Mouse (Mus musculus) small intestine, adult 2 months (tissue): ENCODE results near the gene Daam1. TPM values are rescaled to one million over a fixed set of nuclear protein-coding genes. Genes with fewer than 3 reads are reported as not detected.

Experiments used
- H3K27ac ChIP-seq: fragments of 200-500 bp; 2 replicates; pipeline ENCODE4 v1.5.1; 2012; ENCODE audit warnings: low read depth, low read length, control low read depth, inconsistent platforms; ENCODE audit not compliant: insufficient read depth
- H3K27me3 ChIP-seq: fragments of 200-500 bp; 2 replicates; pipeline ENCODE4 v1.6.1; 2012; ENCODE audit warnings: mild to moderate bottlenecking, moderate library complexity, low read length, inconsistent platforms; ENCODE audit not compliant: control insufficient read depth, insufficient read depth
- H3K36me3 ChIP-seq: fragments of 200-500 bp; 2 replicates; pipeline ENCODE4 v1.6.1; 2012; ENCODE audit warnings: mild to moderate bottlenecking, low read length, control low read depth, inconsistent platforms; ENCODE audit not compliant: control insufficient read depth, insufficient read depth
- H3K4me1 ChIP-seq: fragments of 200-500 bp; 2 replicates; pipeline ENCODE4 v1.6.1; 2012; ENCODE audit warnings: low read length, inconsistent platforms, mixed read lengths; ENCODE audit not compliant: control insufficient read depth, insufficient read depth, insufficient read length
- H3K4me3 ChIP-seq: fragments of 200-500 bp; 2 replicates; pipeline ENCODE4 v1.5.1; 2012; ENCODE audit warnings: low read depth, mild to moderate bottlenecking, control low read depth, inconsistent platforms, low read length, moderate library complexity
- CTCF ChIP-seq: fragments of 200-500 bp; IDR thresholded peaks from 2 replicates; pipeline ENCODE4 v1.5.1; 2012; ENCODE audit warnings: low read depth, mild to moderate bottlenecking, control low read depth, inconsistent platforms, low read length, moderate library complexity, mixed read lengths; ENCODE audit not compliant: insufficient replicate concordance, insufficient read length; ENCODE audit errors: extremely low read depth
- POLR2A ChIP-seq: fragments of 200-500 bp; IDR thresholded peaks from 2 replicates; pipeline ENCODE4 v1.6.1; 2012; ENCODE audit warnings: low read depth, mild to moderate bottlenecking, control low read depth, inconsistent platforms, low read length, moderate library complexity
- WGBS: fragments of 180-500 bp; shearing (Covaris S2); methylation state at CpG from one replicate; pipeline ENCODE4 v1.1.7; 2018; 5-methylcytosine and 5-hydroxymethylcytosine counted together
- polyA plus RNA-seq: library from polyadenylated mRNA; depleted of rRNA; stranded (reverse); fragments of >200 nt; gene quantifications from 2 replicates; pipeline ENCODE4 v1.2.3, GENCODE M21; 2012

Gene Daam1
- polyA plus RNA-seq, 1 experiment: 2.4 TPM

GRCm38 (mm10) chr12:71969941-71970629 lies 139.2 kb downstream of the Daam1 start:
- Histone ChIP-seq H3K4me3 (no peak overlapping the region), H3K27ac (no peak overlapping the region), H3K36me3 (peaks cover 9% of the 10 kb centered on the region), H3K4me1 (no peaks in the 10 kb centered on the region), H3K27me3 (no peaks in the 10 kb centered on the region)
- no peak for TF ChIP-seq POLR2A
- TF ChIP-seq CTCF: no peak
- 80% methylated on average over 12 of the region's 12 CpGs for WGBS

- TF ChIP-seq POLR2A (no peak), CTCF (no peak)
- Histone ChIP-seq H3K4me1 (no peaks in the 10 kb centered on the region), H3K4me3 (no peak overlapping the region), H3K27ac (no peak overlapping the region), H3K27me3 (no peaks in the 10 kb centered on the region), H3K36me3 (peaks cover 17% of the 10 kb centered on the region)
- 79% methylated on average over 9 of the region's 9 CpGs for WGBS
These were observed 140.1 kb downstream of the Daam1 start for GRCm38 (mm10) chr12:71970791-71971654.

- TF ChIP-seq POLR2A (no peak), CTCF (no peak)
- Histone ChIP-seq H3K27ac (no peak overlapping the region), H3K27me3 (no peaks in the 10 kb centered on the region), H3K36me3 (peaks cover 27% of the 10 kb centered on the region), H3K4me3 (no peak overlapping the region), H3K4me1 (no peaks in the 10 kb centered on the region)
- WGBS: 74% methylated on average over 5 of the region's 5 CpGs
These were observed 141.2 kb downstream of the Daam1 start for GRCm38 (mm10) chr12:71972126-71972525.

- Histone ChIP-seq H3K36me3 (peaks cover 29% of the 10 kb centered on the region), H3K27ac (no peak overlapping the region), H3K4me3 (no peak overlapping the region)
These were observed 141.9 kb downstream of the Daam1 start for GRCm38 (mm10) chr12:71972619-71973266.

GRCm38 (mm10) chr12:71973577-71973976 lies 142.7 kb downstream of the Daam1 start:
- no peak overlapping the region for H3K27ac ChIP-seq
- WGBS: 86% methylated on average over 9 of the region's 9 CpGs
- H3K4me3 ChIP-seq: no peak overlapping the region
- no peaks in the 10 kb centered on the region for H3K27me3 ChIP-seq
- no peak for TF ChIP-seq POLR2A
- no peak for TF ChIP-seq CTCF
- peaks cover 33% of the 10 kb centered on the region for H3K36me3 ChIP-seq
- H3K4me1 ChIP-seq: no peaks in the 10 kb centered on the region

More at GRCm38 (mm10) chr12:71972619-71973266, 141.9 kb downstream of the Daam1 start:
- no peaks in the 10 kb centered on the region for H3K27me3 ChIP-seq
- TF ChIP-seq POLR2A (no peak), CTCF (no peak)
- 86% methylated on average over 12 of the region's 12 CpGs for WGBS
- H3K4me1 ChIP-seq: no peaks in the 10 kb centered on the region

GRCm38 (mm10) chr12:71975626-71976025 lies 144.7 kb downstream of the Daam1 start:
- H3K36me3 ChIP-seq: peaks cover 33% of the 10 kb centered on the region
- H3K27ac ChIP-seq: no peak overlapping the region
- no peak for TF ChIP-seq CTCF
- no peak for TF ChIP-seq POLR2A
- WGBS: 69% methylated on average over 1 of the region's 1 CpGs
- no peaks in the 10 kb centered on the region for H3K27me3 ChIP-seq
- no peaks in the 10 kb centered on the region for H3K4me1 ChIP-seq
- no peak overlapping the region for H3K4me3 ChIP-seq

GRCm38 (mm10) chr12:71976361-71976960 lies 145.6 kb downstream of the Daam1 start:
- no peaks in the 10 kb centered on the region for H3K4me1 ChIP-seq
- H3K27me3 ChIP-seq: no peaks in the 10 kb centered on the region
- no peak overlapping the region for H3K4me3 ChIP-seq
- TF ChIP-seq CTCF (no peak), POLR2A (no peak)
- no peak overlapping the region for H3K27ac ChIP-seq
- peaks cover 30% of the 10 kb centered on the region for H3K36me3 ChIP-seq
- WGBS: 70% methylated on average over 7 of the region's 7 CpGs
